Mouse (Mus musculus) olfactory bulb, adult 2 months (tissue): ENCODE results near the gene P2rx2.

Experiments used
- CTCF ChIP-seq: fragments of 200-500 bp; IDR thresholded peaks from 2 replicates; pipeline ENCODE4 v1.5.1; 2012; ENCODE audit warnings: low read depth, mild to moderate bottlenecking, low read length, moderate library complexity; ENCODE audit not compliant: insufficient read depth
- POLR2A ChIP-seq: fragments of 200-500 bp; IDR thresholded peaks from 2 replicates; pipeline ENCODE4 v1.6.1; 2012; ENCODE audit warnings: mild to moderate bottlenecking, low read depth, low read length, moderate library complexity; ENCODE audit not compliant: insufficient read depth

DNA sequence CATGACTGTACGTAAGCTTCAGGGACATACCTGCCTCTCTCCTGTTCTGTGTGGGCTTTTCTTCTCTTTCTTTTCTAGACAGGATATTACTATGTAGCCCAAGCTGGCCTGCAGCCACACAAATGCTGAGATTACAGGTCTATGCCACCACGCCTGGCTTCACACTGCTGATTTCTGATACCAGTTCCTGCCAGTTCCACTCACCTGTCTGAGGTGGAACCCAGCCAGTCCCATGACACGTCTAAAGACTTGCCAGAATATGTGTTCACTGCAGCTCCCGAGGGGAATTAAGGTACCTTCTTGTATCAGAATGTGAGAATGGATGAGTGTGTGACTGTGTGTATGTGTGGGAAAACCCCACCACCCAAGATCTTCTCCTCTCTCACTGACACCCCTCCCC, 47.6 kb upstream of the P2rx2 start:
- no peak for TF ChIP-seq CTCF
- no peak for TF ChIP-seq POLR2A
